Mouse (Mus musculus): ENCODE measurements around the gene Wdr25. TPM values are rescaled to one million over a fixed set of nuclear protein-coding genes. Genes with fewer than 3 reads are reported as not detected.

Wdr25 gene
- polyA plus RNA-seq, 1 experiment from 2014 or later = 3.3 TPM

DNA sequence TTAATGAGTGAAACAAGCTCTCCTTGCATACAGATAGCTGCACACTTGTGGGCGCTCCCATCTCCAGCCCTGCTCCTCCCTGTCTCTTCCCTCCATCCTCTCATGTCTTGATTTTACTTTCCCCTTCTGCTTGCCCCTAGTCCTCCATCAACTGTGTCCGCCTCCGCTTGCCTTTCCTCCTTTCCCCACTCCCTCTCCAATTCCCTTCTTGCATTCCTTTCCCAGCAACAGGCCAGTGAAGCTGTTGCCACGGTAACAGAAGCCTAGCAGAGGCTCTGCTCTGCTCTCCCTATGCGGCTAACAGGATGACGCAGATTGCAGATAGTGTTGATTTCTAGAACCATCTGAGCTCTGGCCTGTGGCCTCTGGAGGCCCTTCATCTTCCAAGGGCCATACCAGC is 22.5 kb downstream of the Wdr25 start:
- Histone ChIP-seq H3K27ac (ENCODE audit: low read depth, low read length) (no peak overlapping the region), H3K4me1 (ENCODE audit: control insufficient read depth, insufficient read depth, low read length) (no peaks in the 10 kb centered on the region), H3K4me3 (ENCODE audit: low read depth, low read length) (no peak overlapping the region), H3K9ac (ENCODE audit: low read depth, low read length) (no peak overlapping the region), H3K4me2 (no peak overlapping the region), H3K36me3 (ENCODE audit: control insufficient read depth, insufficient read depth, low read length) (no peaks in the 10 kb centered on the region), H3K9me3 (replicated peaks; ENCODE audit: control insufficient read depth, low read length) (no peaks in the 10 kb centered on the region), H3K27me3 (ENCODE audit: control insufficient read depth, insufficient read depth, low read length) (no peaks in the 10 kb centered on the region)
- WGBS (ENCODE audit: insufficient replicate concordance) = 25% methylated on average over 6 of the region's 6 CpGs
- no peak for ATAC-seq (replicated peaks; ENCODE audit: insufficient number of reproducible peaks, low FRiP score, low TSS enrichment)

DNA sequence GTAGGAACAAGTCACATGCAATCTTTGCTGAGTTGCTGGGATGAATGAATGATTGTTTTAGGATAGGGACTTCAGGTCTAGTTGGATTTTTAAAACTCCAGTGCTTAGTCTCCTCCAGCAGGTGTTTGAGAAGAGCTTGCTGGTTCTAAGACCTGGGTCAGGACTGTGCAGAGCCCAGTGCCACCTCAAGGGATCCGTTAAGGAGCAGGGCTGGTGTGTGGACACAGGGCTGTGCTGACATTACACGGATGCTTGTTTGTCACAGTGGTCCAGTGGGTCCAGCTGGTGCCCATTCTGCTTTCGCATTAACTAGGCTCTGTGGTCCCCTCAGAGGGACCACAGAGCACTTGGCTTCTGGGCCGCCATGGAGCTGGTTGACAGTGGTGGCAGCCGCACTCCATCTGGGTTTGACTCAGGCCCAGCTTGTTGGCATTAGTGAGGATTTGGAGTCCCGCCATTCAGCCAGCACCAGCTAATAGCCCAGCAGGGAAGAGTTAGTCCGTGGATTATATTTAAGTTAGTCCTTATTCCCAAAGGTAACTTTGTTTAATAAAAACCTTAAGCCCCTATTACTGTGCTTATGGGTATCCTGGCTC is 23.1 kb downstream of the Wdr25 start:
- Histone ChIP-seq H3K27me3 (ENCODE audit: control insufficient read depth, insufficient read depth, low read length) (no peaks in the 10 kb centered on the region), H3K27ac (ENCODE audit: low read depth, low read length) (no peak overlapping the region), H3K36me3 (ENCODE audit: control insufficient read depth, insufficient read depth, low read length) (no peaks in the 10 kb centered on the region), H3K4me3 (ENCODE audit: low read depth, low read length) (no peak overlapping the region), H3K4me1 (ENCODE audit: control insufficient read depth, insufficient read depth, low read length) (no peaks in the 10 kb centered on the region), H3K9ac (ENCODE audit: low read depth, low read length) (no peak overlapping the region), H3K9me3 (replicated peaks; ENCODE audit: control insufficient read depth, low read length) (no peaks in the 10 kb centered on the region), H3K4me2 (no peak overlapping the region)
- WGBS (ENCODE audit: insufficient replicate concordance) = 82% methylated on average over 7 of the region's 7 CpGs
- ATAC-seq (replicated peaks; ENCODE audit: insufficient number of reproducible peaks, low FRiP score, low TSS enrichment) = no peak

DNA sequence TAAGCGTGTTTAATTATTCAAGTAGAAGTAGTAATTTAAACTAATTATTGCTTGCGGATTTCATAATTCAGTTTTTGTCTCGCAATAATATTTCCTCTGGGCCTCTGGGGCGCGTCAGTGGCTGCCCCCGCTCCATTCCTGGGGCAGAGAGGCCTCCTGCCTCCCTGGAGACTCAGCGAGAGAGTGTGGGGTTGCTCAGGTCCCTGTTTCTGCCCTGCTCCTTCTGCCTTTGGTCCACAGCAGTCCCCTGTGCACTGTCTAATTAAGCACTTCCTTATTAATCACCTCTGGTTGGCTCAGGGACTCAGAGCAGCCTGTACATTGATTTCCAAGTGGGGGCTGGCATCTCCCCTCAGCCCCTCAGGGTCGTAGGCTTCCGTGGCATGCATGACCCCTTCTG is 24.1 kb downstream of the Wdr25 start:
- H3K36me3 ChIP-seq (ENCODE audit: control insufficient read depth, insufficient read depth, low read length) = no peaks in the 10 kb centered on the region
- no peak overlapping the region for H3K27ac ChIP-seq (ENCODE audit: low read depth, low read length)
- WGBS (ENCODE audit: insufficient replicate concordance) = 72% methylated on average over 9 of the region's 9 CpGs
- H3K4me2 ChIP-seq = no peak overlapping the region
- no peaks in the 10 kb centered on the region for H3K27me3 ChIP-seq (ENCODE audit: control insufficient read depth, insufficient read depth, low read length)
- no peaks in the 10 kb centered on the region for H3K9me3 ChIP-seq (replicated peaks; ENCODE audit: control insufficient read depth, low read length)
- H3K4me3 ChIP-seq (ENCODE audit: low read depth, low read length) = no peak overlapping the region
- no peaks in the 10 kb centered on the region for H3K4me1 ChIP-seq (ENCODE audit: control insufficient read depth, insufficient read depth, low read length)
- H3K9ac ChIP-seq (ENCODE audit: low read depth, low read length) = no peak overlapping the region
- ATAC-seq (replicated peaks; ENCODE audit: insufficient number of reproducible peaks, low FRiP score, low TSS enrichment) = no peak

- Histone ChIP-seq H3K27me3 (ENCODE audit: control insufficient read depth, insufficient read depth, low read length) (no peaks in the 10 kb centered on the region), H3K4me1 (ENCODE audit: control insufficient read depth, insufficient read depth, low read length) (no peaks in the 10 kb centered on the region), H3K9ac (ENCODE audit: low read depth, low read length) (no peak overlapping the region), H3K4me2 (no peak overlapping the region), H3K36me3 (ENCODE audit: control insufficient read depth, insufficient read depth, low read length) (no peaks in the 10 kb centered on the region), H3K9me3 (replicated peaks; ENCODE audit: control insufficient read depth, low read length) (no peaks in the 10 kb centered on the region), H3K27ac (ENCODE audit: low read depth, low read length) (no peak overlapping the region), H3K4me3 (ENCODE audit: low read depth, low read length) (no peak overlapping the region)
- no peak for ATAC-seq (replicated peaks; ENCODE audit: insufficient number of reproducible peaks, low FRiP score, low TSS enrichment)
- 62% methylated on average over 4 of the region's 4 CpGs for WGBS (ENCODE audit: insufficient replicate concordance)
These were observed 25.3 kb downstream of the Wdr25 start for GRCm38 (mm10) chr12:108918753-108919152.

DNA sequence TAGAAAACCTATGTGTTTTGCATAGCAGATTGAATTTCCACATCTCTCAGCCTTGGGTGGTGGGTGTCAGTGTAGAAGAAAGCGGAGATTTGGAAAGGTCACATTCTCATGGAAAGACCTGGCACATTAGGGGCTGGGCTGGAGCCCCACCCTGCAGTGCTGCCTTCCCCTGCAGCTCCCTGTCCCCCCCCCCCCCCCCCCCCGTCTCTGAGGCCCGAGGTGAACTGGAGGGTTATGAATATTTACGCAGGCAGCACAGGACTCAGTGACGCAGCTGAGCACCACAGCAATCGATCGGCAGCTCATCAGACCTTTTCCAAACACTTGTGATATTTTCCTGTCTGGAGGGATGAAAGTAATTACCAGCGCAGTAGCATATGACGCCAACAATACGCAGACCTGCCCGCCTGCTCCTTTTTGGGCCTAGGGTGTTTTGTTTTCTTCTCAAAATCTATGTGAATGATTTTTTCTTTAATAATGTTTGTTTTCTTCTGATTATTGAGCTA is 33.2 kb downstream of the Wdr25 start:
- H3K27ac ChIP-seq (ENCODE audit: low read depth, low read length) = no peak overlapping the region
- H3K27me3 ChIP-seq (ENCODE audit: control insufficient read depth, insufficient read depth, low read length) = no peaks in the 10 kb centered on the region
- no peaks in the 10 kb centered on the region for H3K9me3 ChIP-seq (replicated peaks; ENCODE audit: control insufficient read depth, low read length)
- 78% methylated on average over 9 of the region's 11 CpGs for WGBS (ENCODE audit: insufficient replicate concordance)
- ATAC-seq (replicated peaks; ENCODE audit: insufficient number of reproducible peaks, low FRiP score, low TSS enrichment) = no peak
- H3K9ac ChIP-seq (ENCODE audit: low read depth, low read length) = no peak overlapping the region
- H3K36me3 ChIP-seq (ENCODE audit: control insufficient read depth, insufficient read depth, low read length) = no peaks in the 10 kb centered on the region
- no peak overlapping the region for H3K4me2 ChIP-seq
- H3K4me3 ChIP-seq (ENCODE audit: low read depth, low read length) = no peak overlapping the region
- H3K4me1 ChIP-seq (ENCODE audit: control insufficient read depth, insufficient read depth, low read length) = no peaks in the 10 kb centered on the region

GRCm38 (mm10) chr12:108928249-108928648 is 34.8 kb downstream of the Wdr25 start:
- H3K4me2 ChIP-seq = no peak overlapping the region
- H3K9ac ChIP-seq (ENCODE audit: low read depth, low read length) = no peak overlapping the region
- no peak for ATAC-seq (replicated peaks; ENCODE audit: insufficient number of reproducible peaks, low FRiP score, low TSS enrichment)
- no peak overlapping the region for H3K27ac ChIP-seq (ENCODE audit: low read depth, low read length)
- H3K36me3 ChIP-seq (ENCODE audit: control insufficient read depth, insufficient read depth, low read length) = no peaks in the 10 kb centered on the region
- H3K4me3 ChIP-seq (ENCODE audit: low read depth, low read length) = no peak overlapping the region
- WGBS (ENCODE audit: insufficient replicate concordance) = 67% methylated on average over 2 of the region's 2 CpGs
- no peaks in the 10 kb centered on the region for H3K9me3 ChIP-seq (replicated peaks; ENCODE audit: control insufficient read depth, low read length)
- no peaks in the 10 kb centered on the region for H3K27me3 ChIP-seq (ENCODE audit: control insufficient read depth, insufficient read depth, low read length)
- H3K4me1 ChIP-seq (ENCODE audit: control insufficient read depth, insufficient read depth, low read length) = no peaks in the 10 kb centered on the region

GRCm38 (mm10) chr12:108929475-108929874 is 36.0 kb downstream of the Wdr25 start:
- no peak for ATAC-seq (replicated peaks; ENCODE audit: insufficient number of reproducible peaks, low FRiP score, low TSS enrichment)
- Histone ChIP-seq H3K27me3 (ENCODE audit: control insufficient read depth, insufficient read depth, low read length) (no peaks in the 10 kb centered on the region), H3K4me1 (ENCODE audit: control insufficient read depth, insufficient read depth, low read length) (no peaks in the 10 kb centered on the region), H3K4me2 (no peak overlapping the region), H3K9ac (ENCODE audit: low read depth, low read length) (no peak overlapping the region), H3K9me3 (replicated peaks; ENCODE audit: control insufficient read depth, low read length) (no peaks in the 10 kb centered on the region), H3K36me3 (ENCODE audit: control insufficient read depth, insufficient read depth, low read length) (no peaks in the 10 kb centered on the region), H3K27ac (ENCODE audit: low read depth, low read length) (no peak overlapping the region), H3K4me3 (ENCODE audit: low read depth, low read length) (no peak overlapping the region)
- WGBS (ENCODE audit: insufficient replicate concordance) = 61% methylated on average over 3 of the region's 3 CpGs

GRCm38 (mm10) chr12:108931341-108932053 is 38.1 kb downstream of the Wdr25 start:
- no peak overlapping the region for H3K4me3 ChIP-seq (ENCODE audit: low read depth, low read length)
- no peak overlapping the region for H3K4me2 ChIP-seq
- H3K27me3 ChIP-seq (ENCODE audit: control insufficient read depth, insufficient read depth, low read length) = no peaks in the 10 kb centered on the region
- no peaks in the 10 kb centered on the region for H3K9me3 ChIP-seq (replicated peaks; ENCODE audit: control insufficient read depth, low read length)
- H3K36me3 ChIP-seq (ENCODE audit: control insufficient read depth, insufficient read depth, low read length) = no peaks in the 10 kb centered on the region
- ATAC-seq (replicated peaks; ENCODE audit: insufficient number of reproducible peaks, low FRiP score, low TSS enrichment) = no peak
- WGBS (ENCODE audit: insufficient replicate concordance) = 56% methylated on average over 7 of the region's 7 CpGs
- no peak overlapping the region for H3K9ac ChIP-seq (ENCODE audit: low read depth, low read length)
- no peak overlapping the region for H3K27ac ChIP-seq (ENCODE audit: low read depth, low read length)
- 0 out of 2 replicates have a peak, but pooled peaks cover 4% of the 10 kb centered on the region for H3K4me1 ChIP-seq (ENCODE audit: control insufficient read depth, insufficient read depth, low read length)

DNA sequence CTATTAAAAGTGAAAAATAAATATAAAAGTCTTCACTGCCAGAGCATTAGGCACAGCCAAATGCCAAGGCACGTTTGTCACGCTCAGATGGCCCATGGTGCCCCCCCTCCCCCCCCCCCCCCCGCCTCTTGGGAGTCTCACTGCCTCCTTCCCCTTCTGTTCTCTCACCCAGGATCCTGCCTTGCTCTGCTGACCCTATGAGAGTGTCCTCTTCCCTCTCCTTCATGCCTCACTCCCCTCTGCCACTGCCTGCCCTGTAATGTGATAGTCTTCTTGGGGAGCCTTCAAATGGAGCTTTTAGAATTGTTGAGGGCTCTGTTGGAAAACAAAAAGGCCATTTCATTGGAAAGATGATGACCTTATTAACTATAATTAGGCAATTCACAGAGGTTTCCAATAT is 38.7 kb downstream of the Wdr25 start:
- 54% methylated on average over 2 of the region's 3 CpGs for WGBS (ENCODE audit: insufficient replicate concordance)
- Histone ChIP-seq H3K27ac (ENCODE audit: low read depth, low read length) (no peak overlapping the region), H3K4me1 (ENCODE audit: control insufficient read depth, insufficient read depth, low read length) (0 out of 2 replicates have a peak, but pooled peaks cover 9% of the 10 kb centered on the region), H3K9me3 (replicated peaks; ENCODE audit: control insufficient read depth, low read length) (no peaks in the 10 kb centered on the region), H3K36me3 (ENCODE audit: control insufficient read depth, insufficient read depth, low read length) (no peaks in the 10 kb centered on the region), H3K9ac (ENCODE audit: low read depth, low read length) (no peak overlapping the region), H3K4me3 (ENCODE audit: low read depth, low read length) (no peak overlapping the region), H3K27me3 (ENCODE audit: control insufficient read depth, insufficient read depth, low read length) (no peaks in the 10 kb centered on the region), H3K4me2 (no peak overlapping the region)
- ATAC-seq (replicated peaks; ENCODE audit: insufficient number of reproducible peaks, low FRiP score, low TSS enrichment) = no peak

All from heart, embryonic 11.5 days (tissue).